Mouse (Mus musculus): ENCODE measurements around the gene Hspa1l. TPM values are rescaled to one million over a fixed set of nuclear protein-coding genes. Genes with fewer than 3 reads are reported as not detected.
"Not testable (repeated sequence)": the region's sequence is repeated elsewhere in the genome, so short reads cannot be mapped to it uniquely, and the experiment has no call there.

The Hspa1l gene
- total RNA-seq, 4 experiments from 2014 or later = 0.14 to 0.25 (median 0.17) TPM

GRCm38 (mm10) chr17:35005158-35005557 is 32.7 kb downstream of the Hspa1l start:
- no peak for DNase-seq

- DNase-seq = not testable (repeated sequence)
Observed at GRCm38 (mm10) chr17:35005902-35006301, 33.4 kb downstream of the Hspa1l start.

DNA sequence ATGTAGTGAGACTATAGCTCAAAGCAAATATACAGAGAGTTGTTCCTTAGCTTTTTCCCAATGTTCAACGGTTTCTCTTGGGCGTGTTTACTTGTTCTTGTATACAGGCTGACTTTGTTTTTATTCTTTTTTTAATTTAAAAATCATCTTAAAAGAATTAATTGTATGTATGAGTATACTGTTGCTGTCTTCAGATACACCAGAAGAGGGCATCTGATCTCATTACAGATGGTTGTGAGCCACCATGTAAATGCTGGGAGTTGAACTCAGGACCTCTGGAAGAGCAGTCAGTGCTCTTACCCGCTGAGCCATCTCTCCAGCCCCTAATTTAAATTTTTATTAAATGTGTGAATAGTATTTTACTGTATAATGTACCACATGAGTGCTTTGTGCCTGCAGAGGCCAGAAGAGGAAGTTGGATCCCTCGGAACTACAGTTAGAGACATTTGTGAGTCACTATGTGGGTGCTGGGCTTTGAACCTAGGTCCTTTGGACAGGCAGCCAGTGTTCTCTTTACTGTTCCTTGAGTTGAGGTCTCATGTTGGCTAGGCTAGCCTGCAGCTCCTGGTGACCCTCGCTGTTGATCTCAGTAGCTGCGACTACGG is 35.0 kb downstream of the Hspa1l start:
- no peak for DNase-seq

- DNase-seq = no peak
Observed at GRCm38 (mm10) chr17:35009586-35009985, 37.1 kb downstream of the Hspa1l start.

GRCm38 (mm10) chr17:35011440-35011839 is 38.9 kb downstream of the Hspa1l start:
- no peak for DNase-seq

GRCm38 (mm10) chr17:35012430-35012829 is 39.9 kb downstream of the Hspa1l start:
- no peak for DNase-seq

GRCm38 (mm10) chr17:35013221-35013620 is 40.7 kb downstream of the Hspa1l start:
- no peak for DNase-seq

GRCm38 (mm10) chr17:35015296-35015695 is 42.8 kb downstream of the Hspa1l start:
- DNase-seq = no peak

DNA sequence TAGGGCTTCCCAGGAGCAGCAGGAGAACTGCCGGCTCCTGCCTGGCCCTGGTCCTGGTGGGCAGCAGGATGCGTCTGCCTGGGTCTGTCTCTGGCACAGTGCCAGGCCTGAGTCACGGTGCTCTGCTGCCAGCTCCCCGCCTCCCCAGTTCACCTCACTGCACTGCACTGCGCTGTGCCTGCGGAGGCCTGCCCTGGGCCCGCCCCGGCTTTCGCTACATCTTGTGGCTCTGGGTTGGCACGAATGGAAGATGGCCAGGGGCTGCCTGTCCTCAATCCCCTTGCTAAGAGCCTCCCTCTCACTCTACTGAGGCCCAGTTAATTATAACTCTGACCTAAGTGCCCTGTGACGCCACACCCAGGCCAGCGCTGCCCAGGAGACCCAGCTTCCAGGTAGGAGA is 43.9 kb downstream of the Hspa1l start, which contains the start of gene Vwa7:
Gene Vwa7, plus strand, starts transcription at position 204 of the 400 bp plus-strand sequence.
- no peak for DNase-seq

DNA sequence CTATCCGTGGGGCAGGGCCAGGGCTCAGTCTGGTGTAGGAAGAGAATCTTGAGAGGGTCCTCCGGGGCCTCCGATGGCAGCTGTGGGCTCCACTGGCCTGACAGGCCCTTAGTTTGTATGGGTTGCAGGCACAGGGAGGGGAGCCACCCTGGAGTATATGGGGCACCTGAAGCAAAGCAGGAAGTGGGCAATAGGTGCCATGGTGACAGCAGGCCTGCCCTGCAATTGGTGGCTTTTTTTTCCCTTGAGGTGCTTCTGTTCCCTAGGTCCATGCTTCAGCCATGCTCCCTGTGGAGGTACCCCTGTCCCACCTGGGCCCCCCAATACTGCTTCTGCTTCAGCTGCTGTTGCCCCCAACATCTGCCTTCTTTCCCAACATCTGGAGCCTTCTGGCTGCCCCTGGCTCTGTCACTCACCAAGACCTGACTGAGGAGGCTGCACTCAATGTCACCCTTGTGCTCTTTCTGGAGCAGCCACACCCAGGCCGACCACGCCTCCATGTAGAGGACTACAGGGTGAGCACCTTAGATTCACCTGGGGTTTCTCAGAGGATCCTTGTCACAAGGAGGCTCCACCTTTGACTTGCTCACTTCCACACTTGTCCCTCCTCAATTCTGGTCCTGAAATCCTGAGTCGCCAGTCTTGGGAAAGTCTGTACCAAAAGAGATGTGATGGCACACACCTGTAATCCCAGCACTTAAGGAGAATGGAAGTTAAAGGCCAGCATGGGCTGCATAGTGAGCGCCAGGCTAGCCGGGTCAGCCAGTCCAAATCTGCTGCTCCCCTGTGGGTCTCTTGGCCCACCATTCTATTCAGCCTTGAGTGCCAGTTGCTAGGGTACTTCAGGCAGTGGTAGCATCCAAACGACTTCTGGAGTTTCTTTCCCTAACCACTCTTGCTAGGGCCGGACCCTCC is 44.5 kb downstream of the Hspa1l start:
- no peak for DNase-seq

DNA sequence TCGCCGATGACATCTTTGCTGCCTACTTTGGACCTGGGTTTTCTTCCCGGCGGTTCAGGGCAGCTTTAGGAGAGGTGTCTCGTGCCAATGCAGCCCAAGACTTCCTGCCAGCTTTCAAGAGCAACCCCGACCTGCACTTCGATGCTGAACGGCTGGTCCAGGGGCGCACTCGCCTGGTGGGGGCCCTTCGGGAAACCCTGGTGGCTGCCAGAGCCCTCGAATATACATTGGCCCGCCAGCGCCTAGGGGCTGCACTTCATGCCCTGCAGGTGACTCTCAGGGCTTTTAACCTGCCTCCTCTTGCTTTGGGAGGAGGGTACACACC is 45.2 kb downstream of the Hspa1l start:
- DNase-seq = no peak

DNA sequence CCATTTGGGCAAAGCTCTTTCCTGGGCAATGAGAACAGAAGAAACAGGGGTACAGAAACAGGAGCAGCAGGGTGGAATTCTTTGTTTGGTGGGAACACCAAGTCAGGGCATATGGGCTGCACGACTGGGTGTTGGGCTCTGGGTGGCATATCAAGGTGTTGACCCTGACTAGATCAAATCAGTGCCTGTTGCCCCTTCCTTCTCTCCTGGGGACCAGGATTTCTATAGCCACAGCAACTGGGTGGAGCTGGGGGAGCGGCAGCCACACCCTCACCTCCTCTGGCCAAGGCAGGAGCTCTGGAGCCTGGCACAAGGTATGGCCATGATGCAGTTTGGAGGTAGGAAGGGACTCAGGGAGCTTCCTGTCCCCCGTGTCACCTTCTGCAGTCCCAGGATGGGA is 45.7 kb downstream of the Hspa1l start:
- no peak for DNase-seq

GRCm38 (mm10) chr17:35019894-35020293 is 47.4 kb downstream of the Hspa1l start:
- DNase-seq = no peak

DNA sequence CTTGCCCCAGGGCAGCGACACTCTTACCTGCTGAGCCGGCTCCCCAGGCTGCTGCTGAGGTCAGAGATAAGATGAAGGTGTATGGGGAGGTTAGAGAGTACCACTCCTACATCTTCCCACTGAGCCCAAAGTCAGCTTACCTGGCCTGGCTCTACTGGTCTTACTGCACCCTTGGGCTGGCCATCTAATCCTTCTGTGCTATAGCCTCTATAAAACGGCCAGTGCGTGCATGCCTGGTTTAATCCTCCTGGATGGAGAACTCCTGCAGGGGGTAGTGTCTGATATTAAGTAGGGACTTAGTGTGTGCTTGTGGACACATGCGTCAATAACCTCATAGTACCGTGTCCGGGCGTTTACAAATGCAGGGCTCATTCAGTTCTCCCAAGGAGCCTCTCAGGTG is 48.0 kb downstream of the Hspa1l start:
- no peak for DNase-seq

DNA sequence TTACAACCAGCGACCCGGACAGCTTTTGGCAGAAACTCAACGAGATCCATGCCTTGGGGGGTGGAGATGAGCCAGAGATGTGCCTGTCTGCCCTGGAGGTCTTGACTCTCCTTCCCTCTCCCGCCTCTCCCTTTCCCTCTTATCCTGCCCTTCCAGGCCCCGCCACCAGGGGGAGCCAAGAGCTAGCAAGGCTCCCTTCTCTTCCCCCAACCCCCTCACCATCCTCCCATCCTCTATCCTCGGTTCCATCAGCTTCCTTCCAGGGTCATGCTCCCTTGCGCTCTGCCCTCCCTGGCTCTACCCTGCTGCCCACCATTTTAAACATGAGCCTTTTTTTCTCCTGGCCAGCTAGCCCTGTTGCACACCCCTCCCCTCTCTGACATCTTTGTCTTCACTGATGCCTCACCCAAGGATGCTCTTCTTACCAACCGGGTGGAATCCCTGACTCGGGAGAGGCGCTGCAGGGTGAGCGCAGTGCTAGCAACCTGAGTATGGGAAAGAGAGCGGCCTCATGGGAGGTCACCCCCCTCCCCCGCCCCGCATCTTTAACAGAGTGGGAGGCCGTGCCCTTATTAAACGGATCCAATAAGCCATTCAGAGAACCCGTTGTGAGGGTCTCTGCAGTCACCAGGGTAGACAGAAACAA is 48.8 kb downstream of the Hspa1l start:
- peak; percentile 76 for DNase-seq

DNA sequence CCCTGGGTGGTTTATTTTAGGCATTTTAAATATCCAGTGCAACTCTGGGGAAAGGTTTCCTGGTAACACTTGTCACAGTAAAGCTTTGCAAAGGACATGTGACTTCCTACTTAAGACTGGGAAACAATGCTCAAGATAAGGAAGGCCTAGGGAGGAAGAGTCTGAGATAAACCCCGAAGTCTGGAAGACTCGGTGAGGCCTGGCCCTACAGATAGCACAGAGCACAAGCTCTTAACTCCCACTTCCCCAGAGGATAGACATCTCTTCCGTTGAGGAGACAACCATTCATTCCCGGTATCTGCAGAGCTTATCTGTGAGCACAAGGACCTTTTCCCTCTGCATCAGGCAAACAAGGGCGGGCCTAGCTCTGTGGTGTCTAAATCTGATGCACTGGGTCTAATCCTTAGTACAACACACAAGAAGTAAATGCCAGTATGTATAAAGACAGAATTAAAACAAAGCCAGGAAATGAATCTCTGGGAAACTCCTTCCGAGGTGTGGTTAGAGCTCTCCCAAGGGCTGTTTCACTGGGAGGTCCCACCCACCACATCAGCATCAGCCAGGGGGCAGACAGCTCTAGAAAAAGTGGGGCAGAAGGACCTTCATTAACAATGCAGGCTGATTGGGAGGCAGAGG is 49.5 kb downstream of the Hspa1l start:
- DNase-seq = no peak

DNA sequence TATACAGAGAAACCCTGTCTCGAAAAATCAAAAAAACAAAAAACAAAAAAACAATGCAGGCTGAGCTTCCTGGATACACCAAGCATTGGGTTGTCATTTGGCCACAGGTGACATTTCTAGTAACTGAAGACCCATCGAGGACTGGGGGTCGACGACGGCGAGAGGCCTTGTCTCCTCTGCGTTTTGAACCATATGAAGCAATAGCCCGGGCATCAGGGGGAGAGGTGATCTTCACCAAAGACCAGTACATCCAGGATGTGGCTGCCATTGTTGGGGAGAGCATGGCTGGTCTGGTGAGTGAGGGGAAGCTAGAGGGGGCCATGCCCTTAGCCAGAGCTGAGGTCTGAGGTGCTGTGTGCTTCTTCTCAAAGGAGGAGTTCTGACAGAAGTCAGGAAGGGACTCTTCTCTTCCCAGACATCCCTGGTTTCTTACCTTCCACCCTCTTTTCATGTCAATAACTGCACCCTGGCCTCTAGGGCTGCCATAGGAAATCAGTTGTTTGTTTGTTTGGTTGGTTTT is 50.1 kb downstream of the Hspa1l start:
- no peak for DNase-seq

GRCm38 (mm10) chr17:35023221-35023620 is 50.7 kb downstream of the Hspa1l start:
- no peak for DNase-seq

- DNase-seq = no peak
Observed at GRCm38 (mm10) chr17:35023756-35024155, 51.3 kb downstream of the Hspa1l start.

DNA sequence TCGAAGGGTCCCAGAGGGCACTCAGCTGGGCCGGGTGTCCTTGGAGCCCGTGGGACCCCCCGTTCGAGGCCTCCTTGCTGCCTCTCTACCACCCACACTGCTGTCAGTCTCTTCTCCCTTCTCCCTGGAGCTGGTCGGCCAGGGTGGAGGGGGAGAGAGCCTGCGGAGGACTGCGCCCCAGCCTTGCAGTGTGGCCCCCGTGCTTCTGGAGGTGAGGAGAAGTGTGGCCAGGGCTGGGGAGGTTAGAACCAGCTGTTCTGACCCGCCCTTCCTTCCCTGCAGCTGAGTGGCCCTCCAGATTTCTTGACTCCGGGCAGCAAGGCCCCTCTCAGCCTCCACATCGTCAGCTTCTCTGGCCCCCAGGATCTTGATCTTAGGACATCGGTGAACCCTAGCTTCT is 51.8 kb downstream of the Hspa1l start:
- DNase-seq = no peak

- no peak for DNase-seq
Observed at GRCm38 (mm10) chr17:35024691-35025488, 52.4 kb downstream of the Hspa1l start.

DNA sequence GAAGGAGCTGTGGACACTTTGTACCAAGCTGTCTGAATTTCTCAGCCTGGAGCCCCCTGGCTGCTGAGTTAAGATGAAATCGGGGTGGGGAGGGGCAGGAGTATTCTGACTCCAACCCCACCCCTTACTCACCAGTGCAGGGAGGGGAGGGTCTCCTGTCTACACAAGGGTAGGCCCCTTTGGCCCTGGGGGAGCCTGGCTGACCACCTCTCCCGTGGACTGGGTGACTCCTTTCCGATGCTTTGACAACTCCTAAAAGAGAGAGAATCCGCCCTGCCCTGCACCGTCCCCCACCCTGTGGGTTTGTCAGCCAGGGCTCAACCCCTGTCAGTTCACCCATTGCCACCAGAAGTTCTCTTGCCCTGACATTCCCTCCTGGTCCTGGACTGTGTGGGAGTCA is 53.7 kb downstream of the Hspa1l start:
- DNase-seq = no peak

Measured in adrenal gland, adult 8-10 months (tissue).